Mouse (Mus musculus) spleen, adult 2 months (tissue): ENCODE measurements around the gene Smap2. TPM values are rescaled to one million over a fixed set of nuclear protein-coding genes. Genes with fewer than 3 reads are reported as not detected.

ENCODE experiments used
- DNase-seq, 2 experiments: peaks; one replicate each; pipeline versions ENCODE4 v3.0.0 to v3.0.0-alpha.2; 2012 to 2021; ENCODE audit warnings: low spot score in 2 of 2, low read depth in 1 of 2
- H3K27ac ChIP-seq: fragments of 200-500 bp; 2 replicates; pipeline ENCODE4 v1.5.1; 2012; ENCODE audit warnings: low read length, inconsistent platforms; ENCODE audit not compliant: insufficient read depth
- H3K27me3 ChIP-seq: fragments of 200-500 bp; 2 replicates; pipeline ENCODE4 v1.6.1; 2012; ENCODE audit warnings: mild to moderate bottlenecking, moderate library complexity, low read length, inconsistent platforms; ENCODE audit not compliant: control insufficient read depth, insufficient read depth
- H3K36me3 ChIP-seq: fragments of 200-500 bp; 2 replicates; pipeline ENCODE4 v1.6.1; 2012; ENCODE audit warnings: mild to moderate bottlenecking, low read length, inconsistent platforms; ENCODE audit not compliant: control insufficient read depth, insufficient read depth
- H3K4me1 ChIP-seq: fragments of 200-500 bp; 2 replicates; pipeline ENCODE4 v1.6.1; 2011; ENCODE audit warnings: inconsistent platforms; ENCODE audit not compliant: control insufficient read depth, insufficient read depth, insufficient read length
- H3K4me3 ChIP-seq: fragments of 200-500 bp; 2 replicates; pipeline ENCODE4 v1.5.1; 2011; ENCODE audit warnings: mild to moderate bottlenecking, inconsistent platforms; ENCODE audit not compliant: insufficient read depth, insufficient read length; ENCODE audit errors: extremely low read depth
- CTCF ChIP-seq: fragments of 200-500 bp; IDR thresholded peaks from 2 replicates; pipeline ENCODE4 v1.5.1; 2011; ENCODE audit warnings: mild to moderate bottlenecking, inconsistent platforms; ENCODE audit not compliant: insufficient read depth, insufficient read length, insufficient replicate concordance; ENCODE audit errors: extremely low read depth
- POLR2A ChIP-seq: fragments of 200-500 bp; IDR thresholded peaks from 2 replicates; pipeline ENCODE4 v1.6.1; 2011; ENCODE audit warnings: low read depth, low read length, inconsistent platforms
- WGBS: fragments of 180-500 bp; shearing (Covaris S2); methylation state at CpG from one replicate; pipeline ENCODE4 v1.1.7; 2018; 5-methylcytosine and 5-hydroxymethylcytosine counted together
- polyA plus RNA-seq: library from polyadenylated mRNA; depleted of rRNA; stranded (reverse); fragments of >200 nt; gene quantifications from 2 replicates; pipeline ENCODE4 v1.2.3, GENCODE M21; 2012

Smap2 gene
- polyA plus RNA-seq, 1 experiment = 63.7 TPM

DNA sequence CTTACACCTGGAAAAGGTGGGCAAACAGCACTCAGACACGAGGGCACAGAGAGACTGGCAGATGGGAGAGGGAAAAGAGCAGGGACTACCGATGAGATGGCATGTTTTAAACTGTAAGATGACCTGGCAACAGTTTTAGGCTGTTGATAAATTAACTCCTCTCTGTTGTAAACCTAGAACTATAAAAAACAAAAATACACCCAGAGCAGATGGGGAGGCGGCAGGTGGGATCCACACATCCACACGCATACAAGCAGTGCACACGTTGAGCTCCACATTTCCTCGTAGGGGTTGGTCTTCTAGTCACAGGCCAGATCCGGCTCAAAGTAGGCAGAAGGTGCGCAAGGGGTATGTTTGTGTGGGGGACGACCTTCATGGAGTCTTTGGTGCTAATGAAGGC is 48.6 kb downstream of the Smap2 start:
- H3K4me1 ChIP-seq = peaks cover 4% of the 10 kb centered on the region; the same call in 1 of the 2 replicates
- H3K4me3 ChIP-seq = no peak overlapping the region
- TF ChIP-seq POLR2A (no peak), CTCF (no peak)
- WGBS = 95% methylated on average over 9 of the region's 9 CpGs
- no peak overlapping the region for H3K27ac ChIP-seq
- H3K27me3 ChIP-seq = no peaks in the 10 kb centered on the region
- peaks cover 39% of the 10 kb centered on the region for H3K36me3 ChIP-seq
- DNase-seq = no peak

DNA sequence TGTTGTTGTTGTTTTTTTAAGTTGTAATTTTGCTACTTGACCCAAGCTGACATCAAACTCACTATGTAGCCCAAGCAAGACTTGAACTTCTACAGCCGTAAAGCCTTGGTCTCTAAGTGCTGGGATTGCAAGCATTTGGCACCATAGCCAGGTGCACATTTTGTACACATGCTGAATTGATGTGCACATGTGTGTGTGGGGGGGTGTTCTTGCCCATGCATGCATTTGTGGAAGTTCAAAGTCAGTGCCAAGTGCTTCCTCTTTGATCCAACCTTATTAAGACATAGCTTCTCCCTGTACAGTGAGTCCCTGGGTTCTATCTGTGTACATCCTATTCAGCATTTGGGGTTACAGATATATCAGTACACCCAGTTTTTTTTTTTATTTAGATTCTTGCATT is 61.5 kb downstream of the Smap2 start:
- H3K27ac ChIP-seq = no peak overlapping the region
- H3K4me3 ChIP-seq = no peak overlapping the region
- H3K27me3 ChIP-seq = no peaks in the 10 kb centered on the region
- no peak for TF ChIP-seq POLR2A
- no peak for TF ChIP-seq CTCF
- peaks cover 13% of the 10 kb centered on the region for H3K4me1 ChIP-seq
- 71% methylated on average over 1 of the region's 1 CpGs for WGBS
- no peaks in the 10 kb centered on the region for H3K36me3 ChIP-seq
- DNase-seq = no peak

DNA sequence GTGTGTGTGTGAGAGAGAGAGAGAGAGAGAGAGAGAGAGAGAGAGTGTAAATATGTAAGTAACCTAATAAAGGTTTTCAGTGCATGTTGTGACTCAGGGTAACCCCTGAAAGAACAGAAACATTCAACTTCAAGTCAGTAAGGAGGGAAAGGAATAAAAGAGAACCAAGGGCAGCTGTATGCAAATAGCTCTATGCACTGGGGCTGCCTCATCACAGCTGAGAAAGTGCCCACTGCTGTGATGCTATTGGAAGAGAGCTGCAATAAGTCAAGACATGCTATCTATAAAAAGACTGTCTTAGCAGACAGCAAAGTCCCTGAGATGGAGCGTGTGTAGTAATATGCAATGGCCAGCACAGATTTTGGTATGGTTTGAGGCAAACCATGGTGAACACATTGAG is 63.4 kb downstream of the Smap2 start:
- H3K27me3 ChIP-seq = no peaks in the 10 kb centered on the region
- no peaks in the 10 kb centered on the region for H3K36me3 ChIP-seq
- no peak overlapping the region for H3K4me3 ChIP-seq
- WGBS = 39% methylated on average over 1 of the region's 1 CpGs
- peaks cover 13% of the 10 kb centered on the region for H3K4me1 ChIP-seq
- TF ChIP-seq CTCF (no peak), POLR2A (no peak)
- peak overlapping the region; percentile 29 for H3K27ac ChIP-seq
- no peak for DNase-seq

DNA sequence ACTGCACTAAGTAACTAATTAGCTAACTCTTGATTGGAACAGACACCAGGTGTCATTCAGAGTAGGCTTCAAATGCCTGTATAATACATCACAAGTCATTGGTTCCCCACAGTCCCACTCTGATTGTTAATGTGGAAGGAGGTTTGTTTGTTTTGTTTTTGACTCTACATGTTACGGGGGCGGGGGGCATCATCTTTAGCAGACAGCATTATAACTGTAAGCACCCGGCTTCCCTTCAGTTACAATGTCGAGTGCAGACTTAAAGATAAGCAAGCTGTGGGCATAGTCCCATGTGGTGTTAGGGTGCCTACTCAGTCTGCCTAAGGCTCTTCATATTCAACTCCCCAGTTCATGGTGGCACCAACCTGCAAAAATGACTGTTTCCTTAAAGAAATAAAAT is 64.0 kb downstream of the Smap2 start:
- peak overlapping the region; percentile 43; the same call in 1 of the 2 replicates for H3K27ac ChIP-seq
- WGBS = 63% methylated on average over 4 of the region's 4 CpGs
- no peaks in the 10 kb centered on the region for H3K27me3 ChIP-seq
- no peak for DNase-seq
- H3K4me3 ChIP-seq = no peak overlapping the region
- no peak for TF ChIP-seq POLR2A
- H3K4me1 ChIP-seq = peaks cover 13% of the 10 kb centered on the region
- no peaks in the 10 kb centered on the region for H3K36me3 ChIP-seq

DNA sequence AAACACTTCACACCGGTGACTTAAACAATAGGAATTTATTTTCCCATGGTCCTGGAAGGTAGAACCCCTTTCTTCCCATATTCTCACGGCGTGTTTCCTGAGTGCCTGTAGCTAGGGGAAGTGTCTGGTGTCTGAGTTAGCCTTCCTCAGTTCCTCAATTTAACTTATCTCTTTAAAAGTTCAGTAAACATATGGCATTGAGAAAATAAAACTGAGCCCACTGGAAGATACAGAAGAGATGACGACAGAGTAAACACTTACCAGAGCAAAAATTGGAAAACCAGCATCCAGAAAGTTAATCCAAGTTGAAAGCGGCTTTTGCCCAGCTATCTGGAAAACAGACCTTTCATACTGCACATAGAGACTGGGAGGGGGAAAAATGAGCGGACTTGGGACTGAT is 64.9 kb downstream of the Smap2 start:
- H3K4me1 ChIP-seq = peaks cover 13% of the 10 kb centered on the region
- H3K27ac ChIP-seq = peak overlapping the region; percentile 98
- peaks cover under 1% of the 10 kb centered on the region; the same call in 1 of the 2 replicates for H3K36me3 ChIP-seq
- TF ChIP-seq POLR2A (no peak), CTCF (no peak)
- DNase-seq = no peak
- H3K27me3 ChIP-seq = no peaks in the 10 kb centered on the region
- peak overlapping the region; percentile 79; the same call in 1 of the 2 replicates for H3K4me3 ChIP-seq
- 12% methylated on average over 6 of the region's 6 CpGs for WGBS

DNA sequence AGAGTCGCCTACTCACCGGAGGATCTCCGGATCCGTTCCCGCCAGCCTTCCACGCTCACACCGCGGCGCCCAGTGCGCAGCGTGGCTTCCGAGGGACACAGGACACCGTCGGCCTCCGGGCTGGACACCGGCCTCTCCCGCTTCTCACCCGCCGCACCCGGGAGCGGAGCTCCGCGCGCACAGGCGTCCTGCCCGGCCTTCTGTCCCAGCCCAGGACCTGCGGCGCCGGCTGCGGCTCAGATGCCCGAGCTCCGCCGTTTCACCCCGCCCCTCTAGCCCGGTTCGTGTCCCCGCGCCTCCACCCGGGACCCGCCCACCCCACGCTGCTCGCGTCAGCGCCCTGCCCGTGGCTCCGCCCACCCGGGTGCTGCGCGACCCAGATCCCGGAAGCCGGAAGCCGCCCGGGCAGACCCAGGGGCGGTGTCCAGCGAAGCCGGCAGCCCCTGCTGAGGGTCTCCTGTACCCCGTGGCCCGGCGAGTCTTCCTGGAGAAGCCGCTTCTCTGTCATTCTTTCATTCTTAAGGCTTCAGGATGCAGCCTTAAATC is 65.5 kb downstream of the Smap2 start, which contains the start of gene Zfp69:
Gene Zfp69 (minus strand): TSS at position 272 of the 546 bp plus-strand sequence.
- Histone ChIP-seq H3K36me3 (peaks cover 2% of the 10 kb centered on the region; the same call in 1 of the 2 replicates), H3K4me1 (peaks cover 13% of the 10 kb centered on the region), H3K27me3 (no peaks in the 10 kb centered on the region), H3K4me3 (peak within 1 kb of the TSS; percentile 82), H3K27ac (peak within 1 kb of the TSS; percentile 98)
- TF ChIP-seq CTCF = no peak
- peak; percentile 95 for TF ChIP-seq POLR2A
- WGBS = under 1% methylated on average over 58 of the region's 60 CpGs
- DNase-seq = peak; percentile 79 to 91

DNA sequence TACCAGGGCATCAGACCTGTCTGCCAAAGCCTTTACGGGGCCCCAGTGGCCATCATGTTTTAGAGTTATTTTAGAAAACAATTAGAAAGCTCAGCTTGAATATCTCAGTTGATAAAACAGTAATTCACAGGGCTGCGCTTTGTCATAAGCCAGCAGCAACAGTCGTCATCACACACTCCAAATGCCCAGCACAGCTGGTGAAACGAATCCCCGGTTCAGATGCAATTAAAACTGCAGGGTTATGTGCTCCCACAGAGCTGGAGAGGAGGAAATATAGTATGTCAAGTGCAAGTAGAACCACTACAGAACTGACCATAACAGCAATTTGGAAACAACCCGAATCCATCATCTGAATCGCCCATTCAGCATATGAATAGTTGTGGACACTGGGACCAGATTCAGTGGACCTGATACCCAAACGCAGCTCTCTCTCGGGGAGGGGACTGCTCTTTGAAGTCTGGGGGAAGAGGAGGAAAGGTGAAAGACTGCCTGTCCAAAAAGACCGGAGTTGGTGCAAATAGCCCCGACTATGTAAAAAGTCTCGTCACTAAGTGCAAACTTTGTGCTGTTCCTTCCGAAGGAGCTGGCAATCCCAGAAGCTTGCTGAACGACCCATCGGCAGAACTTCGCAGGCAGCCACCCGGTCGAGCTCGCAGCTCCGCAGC is 66.2 kb downstream of the Smap2 start:
- Histone ChIP-seq H3K36me3 (peaks cover 2% of the 10 kb centered on the region; the same call in 1 of the 2 replicates), H3K27me3 (no peaks in the 10 kb centered on the region), H3K27ac (peak overlapping the region; percentile 56; the same call in 1 of the 2 replicates), H3K4me1 (peaks cover 13% of the 10 kb centered on the region), H3K4me3 (peak overlapping the region; percentile 82)
- TF ChIP-seq CTCF (no peak), POLR2A (no peak)
- WGBS = 5% methylated on average over 20 of the region's 20 CpGs
- DNase-seq = no peak
